Mouse (Mus musculus) adrenal gland, adult 2 months (tissue): Measurements from ENCODE around the gene Srgn. TPM values are rescaled to one million over a fixed set of nuclear protein-coding genes. Genes with fewer than 3 reads are reported as not detected.
A peak's percentile ranks its signal among the peaks of the same experiment; 100 is the strongest.

Source experiments
- DNase-seq: peaks from one replicate; pipeline ENCODE4 v3.0.0; 2021
- long read RNA-seq: library from polyadenylated mRNA; stranded (forward); transcript quantifications from one replicate; pipeline ENCODE4 v2.0.0, GENCODE M21; 2021
- polyA plus RNA-seq: library from polyadenylated mRNA; depleted of rRNA; stranded (reverse); fragments of >200 nt; gene quantifications from 2 replicates; pipeline ENCODE4 v1.2.3, GENCODE M21; 2012; rRNA removed
- total RNA-seq, 2 experiments: library from RNA; stranded (reverse); gene quantifications; 2 replicates each; pipeline ENCODE4 v1.2.3; 2021

The Srgn gene
- 10 to 100 TPM; 46.7 to 61.5 TPM for total RNA-seq
- 7.2 and 11.5 TPM in 2 replicates for polyA plus RNA-seq
- long read RNA-seq, transcript Srgn-201 (3 exons, 938 nt), result major isoform, 14 of 19 reads
- long read RNA-seq, partial matches to known transcripts, result 0 of 19 reads
- long read RNA-seq, other reads (novel, unspliced or antisense), result 5 of 19 reads

- no peak for DNase-seq
These were observed at the start of gene Srgn for GRCm38 (mm10) chr10:62527351-62527750. Srgn (minus strand) TSS chr10:62527451.

- no peak for DNase-seq
These were observed 47.8 kb upstream of the Srgn start for GRCm38 (mm10) chr10:62575001-62575400.

GRCm38 (mm10) chr10:62570126-62570871 is 43.0 kb upstream of the Srgn start:
- no peak for DNase-seq

GRCm38 (mm10) chr10:62568861-62569260 is 41.6 kb upstream of the Srgn start:
- no peak for DNase-seq

- no peak for DNase-seq
These were observed 30.5 kb upstream of the Srgn start for GRCm38 (mm10) chr10:62557736-62558135.

- no peak for DNase-seq
These were observed 29.3 kb upstream of the Srgn start for GRCm38 (mm10) chr10:62556558-62556901.

GRCm38 (mm10) chr10:62555705-62556557 is 28.7 kb upstream of the Srgn start:
- no peak for DNase-seq

GRCm38 (mm10) chr10:62553611-62554091 is 26.4 kb upstream of the Srgn start:
- DNase-seq, result no peak

GRCm38 (mm10) chr10:62550787-62551300 is 23.6 kb upstream of the Srgn start:
- DNase-seq, result no peak

- DNase-seq, result peak; percentile 69
These were observed 22.4 kb upstream of the Srgn start for GRCm38 (mm10) chr10:62549523-62550166.

- DNase-seq, result no peak
These were observed 19.2 kb upstream of the Srgn start for GRCm38 (mm10) chr10:62546441-62546840.

GRCm38 (mm10) chr10:62545759-62546158 is 18.5 kb upstream of the Srgn start:
- DNase-seq, result no peak

- no peak for DNase-seq
These were observed 17.1 kb upstream of the Srgn start for GRCm38 (mm10) chr10:62544316-62544715.

- DNase-seq, result peak; percentile 35
These were observed 16.2 kb upstream of the Srgn start for GRCm38 (mm10) chr10:62543399-62543808.

- DNase-seq, result no peak
These were observed 15.7 kb upstream of the Srgn start for GRCm38 (mm10) chr10:62542928-62543327.

- DNase-seq, result no peak
These were observed 15.3 kb upstream of the Srgn start for GRCm38 (mm10) chr10:62542507-62542906.

GRCm38 (mm10) chr10:62541499-62541898 is 14.2 kb upstream of the Srgn start:
- no peak for DNase-seq

- no peak for DNase-seq
These were observed 13.5 kb upstream of the Srgn start for GRCm38 (mm10) chr10:62540800-62541199.

- DNase-seq, result no peak
These were observed 7.3 kb upstream of the Srgn start for GRCm38 (mm10) chr10:62534509-62534908.

GRCm38 (mm10) chr10:62532832-62533231 is 5.6 kb upstream of the Srgn start:
- DNase-seq, result peak; percentile 34

- DNase-seq, result peak; percentile 75
These were observed 2.9 kb upstream of the Srgn start for GRCm38 (mm10) chr10:62530183-62530582.

GRCm38 (mm10) chr10:62522346-62522950 is 4.8 kb downstream of the Srgn start:
- DNase-seq, result no peak
